In the genomic region with DNA sequence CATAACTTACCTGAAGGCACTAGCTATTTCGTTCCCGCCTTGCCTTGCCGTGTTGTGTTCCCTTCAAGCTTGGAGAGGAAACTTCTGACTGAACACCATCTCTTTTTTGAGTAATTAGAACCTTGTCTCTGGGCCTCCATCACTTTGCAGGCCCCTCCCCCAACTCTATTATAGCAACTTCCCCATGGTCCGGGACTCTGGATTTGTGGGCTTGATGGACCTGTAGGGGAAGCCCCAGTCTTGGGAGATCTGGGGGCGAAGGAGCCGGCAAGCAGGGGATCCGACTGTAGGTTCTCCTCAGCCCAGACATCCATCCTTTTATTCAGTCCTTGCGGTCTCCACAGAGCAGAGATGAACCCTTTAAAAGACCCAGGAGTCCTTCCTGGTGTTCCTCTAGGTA, we compare ENCODE assay signal across 8 mouse cellular contexts. TPM values are rescaled to one million over a fixed set of nuclear protein-coding genes. Genes with fewer than 3 reads are reported as not detected.
A peak's percentile ranks its signal among the peaks of the same experiment; 100 is the strongest.
DNase-seq lines count a peak whose midpoint lies in the region; ATAC-seq and TF ChIP-seq lines count a peak whose summit lies in the region.

No protein-coding gene starts in this region.

- no peaks in the 10 kb centered on the region for H3K36me3 ChIP-seq in embryonic facial prominence, embryonic 13.5 days
- H3K36me3 ChIP-seq in intestine, postnatal 0 days (ENCODE audit: control insufficient read depth, insufficient read depth): no peaks in the 10 kb centered on the region; the same call in 1 of the 2 replicates
- H3K36me3 ChIP-seq in neural tube, embryonic 13.5 days: no peaks in the 10 kb centered on the region

- no peaks in the 10 kb centered on the region for H3K9me3 ChIP-seq in embryonic facial prominence, embryonic 13.5 days
- H3K9me3 ChIP-seq in intestine, postnatal 0 days (ENCODE audit: control insufficient read depth): no peaks in the 10 kb centered on the region
- no peaks in the 10 kb centered on the region for H3K9me3 ChIP-seq in neural tube, embryonic 13.5 days

- 36% methylated on average over 8 of the region's 8 CpGs for WGBS in embryonic facial prominence, embryonic 13.5 days
- WGBS in intestine, postnatal 0 days: 44% methylated on average over 8 of the region's 8 CpGs
- WGBS in neural tube, embryonic 13.5 days: 50% methylated on average over 8 of the region's 8 CpGs

- no peak for ATAC-seq in embryonic facial prominence, embryonic 13.5 days (ENCODE audit: insufficient number of reproducible peaks, insufficient read depth, low FRiP score, low TSS enrichment, low read depth)
- ATAC-seq in intestine, postnatal 0 days: no peak
- no peak for ATAC-seq in neural tube, embryonic 13.5 days (ENCODE audit: low read depth)

- H3K4me1 ChIP-seq in embryonic facial prominence, embryonic 13.5 days: peaks cover 60% of the 10 kb centered on the region
- peaks cover 8% of the 10 kb centered on the region; the same call in 1 of the 2 replicates for H3K4me1 ChIP-seq in intestine, postnatal 0 days (replicated peaks; ENCODE audit: control insufficient read depth, insufficient read depth, low read length)
- H3K4me1 ChIP-seq in neural tube, embryonic 13.5 days (replicated peaks): peaks cover 28% of the 10 kb centered on the region

- H3K27me3 ChIP-seq in embryonic facial prominence, embryonic 13.5 days: no peaks in the 10 kb centered on the region
- no peaks in the 10 kb centered on the region for H3K27me3 ChIP-seq in intestine, postnatal 0 days (replicated peaks; ENCODE audit: control insufficient read depth, insufficient read depth, low read length)
- peaks cover 39% of the 10 kb centered on the region for H3K27me3 ChIP-seq in neural tube, embryonic 13.5 days

- TF ChIP-seq CTCF in layer of hippocampus, adult 2 months (conservative IDR thresholded peaks at IDR 0.05): no peak
- TF ChIP-seq CTCF in intestine, postnatal 0 days (IDR thresholded peaks at IDR 0.05; ENCODE audit: low read depth): no peak

- H3K4me3 ChIP-seq in layer of hippocampus, adult 2 months: peak overlapping the region; percentile 77
- H3K4me3 ChIP-seq in embryonic facial prominence, embryonic 13.5 days: peak overlapping the region; percentile 65
- peak overlapping the region; percentile 49 for H3K4me3 ChIP-seq in intestine, postnatal 0 days (ENCODE audit: low read depth, low read length)
- peak overlapping the region; percentile 57 for H3K4me3 ChIP-seq in neural tube, embryonic 13.5 days

- peak overlapping the region; percentile 95 for H3K4me2 ChIP-seq in embryonic facial prominence, embryonic 13.5 days
- H3K4me2 ChIP-seq in intestine, postnatal 0 days (replicated peaks; ENCODE audit: low read depth): peak overlapping the region; percentile 76
- H3K4me2 ChIP-seq in neural tube, embryonic 13.5 days: peak overlapping the region; percentile 85

- peak overlapping the region; percentile 74; the same call in 1 of the 2 replicates for H3K27ac ChIP-seq in layer of hippocampus, adult 2 months
- peak overlapping the region; percentile 60 for H3K27ac ChIP-seq in embryonic facial prominence, embryonic 13.5 days
- H3K27ac ChIP-seq in intestine, postnatal 0 days (ENCODE audit: low read depth, low read length): no peak overlapping the region
- H3K27ac ChIP-seq in neural tube, embryonic 13.5 days (replicated peaks): no peak overlapping the region

- no peak for DNase-seq in layer of hippocampus, adult 2 months (ENCODE audit: low spot score in 2 of 2)
- DNase-seq in layer of hippocampus, adult 18-20 months (ENCODE audit: low spot score in 2 of 2): no peak
- no peak for DNase-seq in adrenal gland, postnatal 10 days
- no peak for DNase-seq in gastrocnemius, postnatal 4 days (ENCODE audit: low spot score in 2 of 2)
- DNase-seq in right cerebral cortex, postnatal 4 days: no peak

- peak overlapping the region; percentile 81 for H3K9ac ChIP-seq in embryonic facial prominence, embryonic 13.5 days
- H3K9ac ChIP-seq in intestine, postnatal 0 days (ENCODE audit: low read depth, low read length): peak overlapping the region; percentile 43; the same call in 1 of the 2 replicates
- peak overlapping the region; percentile 79; the same call in 1 of the 2 replicates for H3K9ac ChIP-seq in neural tube, embryonic 13.5 days

RNA-seq across cellular contexts. Expression of a gene that starts 0.8 kb away (rescaled TPM):
- 10 to 100 TPM; 46.5 to 49.1 TPM for total RNA-seq in layer of hippocampus, adult 2 months (2021)
- total RNA-seq in layer of hippocampus, adult 18-20 months (2021): 10 to 100 TPM; 45.0 to 49.4 TPM
- 176 and 188 TPM in 2 replicates for polyA plus RNA-seq in embryonic facial prominence, embryonic 13.5 days (2015; fragmentation: Nextera tagmentation; extraction: Ambion mirVana)
- polyA plus RNA-seq in intestine, postnatal 0 days (2015; fragmentation: Nextera tagmentation; extraction: Ambion mirVana): 129 and 138 TPM in 2 replicates
- polyA plus RNA-seq in neural tube, embryonic 13.5 days (2015; fragmentation: Nextera tagmentation; extraction: Ambion mirVana): 38.4 and 40.4 TPM in 2 replicates
- 100 to 1,000 TPM; 161 to 192 TPM for total RNA-seq in adrenal gland, postnatal 10 days (2021)
- 100 to 1,000 TPM; 259 to 284 TPM for total RNA-seq in gastrocnemius, postnatal 4 days (2021)

RNA-seq across cellular contexts. Expression of a gene that starts 56.0 kb away (rescaled TPM):
- total RNA-seq in layer of hippocampus, adult 2 months (2021): 100 to 1,000 TPM; 234 to 238 TPM
- 100 to 1,000 TPM; 237 to 248 TPM for total RNA-seq in layer of hippocampus, adult 18-20 months (2021)
- polyA plus RNA-seq in embryonic facial prominence, embryonic 13.5 days (2015; fragmentation: Nextera tagmentation; extraction: Ambion mirVana): 354 and 366 TPM in 2 replicates
- 364 and 399 TPM in 2 replicates for polyA plus RNA-seq in intestine, postnatal 0 days (2015; fragmentation: Nextera tagmentation; extraction: Ambion mirVana)
- polyA plus RNA-seq in neural tube, embryonic 13.5 days (2015; fragmentation: Nextera tagmentation; extraction: Ambion mirVana): 428 and 458 TPM in 2 replicates
- 100 to 1,000 TPM; 172 to 185 TPM for total RNA-seq in adrenal gland, postnatal 10 days (2021)
- total RNA-seq in gastrocnemius, postnatal 4 days (2021): 100 to 1,000 TPM; 119 to 130 TPM

Comparison
In these comparisons a context has a peak if more than half of its experiments do, and no peak if none do; other contexts are left out.
1. H3K27ac ChIP-seq: peak in layer of hippocampus, adult 2 months (single experiment) and embryonic facial prominence, embryonic 13.5 days (single experiment); none in intestine, postnatal 0 days (single experiment) and neural tube, embryonic 13.5 days (single experiment).
2. Peak in every context shown above with its lines, with median percentiles within 50 percentile points of each other: H3K4me3 ChIP-seq, H3K4me2 ChIP-seq and H3K9ac ChIP-seq.